ENCODE assay signal across 23 mouse cellular contexts in genomic region chr14:66534671-66535070, GRCm38 (mm10).
A peak's percentile ranks its signal among the peaks of the same experiment; 100 is the strongest.
DNase-seq lines count a peak whose midpoint lies in the region; ATAC-seq lines count a peak whose summit lies in the region.
"Had no signal": no experiment of that assay in that cellular context is flagged by ENCODE, and none has a peak within 500 bp of the region (broad histone marks: within the 10 kb centered on the region; RNA-seq: fewer than 3 reads in every experiment).

No protein-coding gene starts in this region.

- 0 out of 2 replicates have a peak, but pooled peaks cover 3% of the 10 kb centered on the region for H3K4me1 ChIP-seq in embryonic facial prominence, embryonic 14.5 days (ENCODE audit: control insufficient read depth, insufficient read depth, low read length)
- H3K4me1 ChIP-seq in embryonic facial prominence, embryonic 10.5 days, result no peaks in the 10 kb centered on the region
- H3K4me1 ChIP-seq: embryonic facial prominence, embryonic 13.5 days; forebrain, embryonic 15.5 days; heart, embryonic 15.5 days; hindbrain, embryonic 13.5 days had no signal

- H3K36me3 ChIP-seq in embryonic facial prominence, embryonic 14.5 days (ENCODE audit: control insufficient read depth, insufficient read depth, low read length), result no peaks in the 10 kb centered on the region
- no peaks in the 10 kb centered on the region for H3K36me3 ChIP-seq in embryonic facial prominence, embryonic 10.5 days (replicated peaks)
- H3K36me3 ChIP-seq: embryonic facial prominence, embryonic 13.5 days; forebrain, embryonic 15.5 days; heart, embryonic 15.5 days; hindbrain, embryonic 13.5 days had no signal

- DNase-seq in embryonic facial prominence, embryonic 14.5 days (ENCODE audit: low spot score), result peak; percentile 24
- no peak for DNase-seq in embryonic facial prominence, embryonic 10.5 days (ENCODE audit: low spot score)
- peak; percentile 14 for DNase-seq in heart, adult 11 months
- DNase-seq in heart, adult 18-20 months, result no peak
- peak; percentile 7 for DNase-seq in ZHBTc4 (ENCODE audit: low read depth, low spot score)
- DNase-seq in telencephalon, adult 2 months (ENCODE audit: low read depth, low spot score), result peak; percentile 54
- DNase-seq in cerebellum, postnatal 4 days (ENCODE audit: low spot score in 2 of 2), result no peak
- DNase-seq: adrenal gland, adult 2 months; B cell, adult 2 months; cerebellum, adult 2 months; cerebellum, postnatal 10 days; gastrocnemius, postnatal 36 days; heart, adult 2 months; heart, postnatal 14 days; kidney, adult 18-20 months had no signal

- H3K27me3 ChIP-seq in embryonic facial prominence, embryonic 14.5 days (replicated peaks; ENCODE audit: control insufficient read depth, insufficient read depth, low read length), result no peaks in the 10 kb centered on the region
- H3K27me3 ChIP-seq in embryonic facial prominence, embryonic 10.5 days (replicated peaks; ENCODE audit: low read depth, poor library complexity, severe bottlenecking), result no peaks in the 10 kb centered on the region
- H3K27me3 ChIP-seq: embryonic facial prominence, embryonic 13.5 days; forebrain, embryonic 15.5 days; hindbrain, embryonic 13.5 days had no signal

- ATAC-seq in embryonic facial prominence, embryonic 14.5 days (ENCODE audit: low read depth), result no peak
- ATAC-seq: CD4-positive, CD25-positive, alpha-beta regulatory T cell, adult 4 months; forebrain, embryonic 15.5 days; hindbrain, postnatal 0 days; Patski had no signal

- H3K9ac ChIP-seq in embryonic facial prominence, embryonic 14.5 days (ENCODE audit: low read depth, low read length), result no peak overlapping the region
- H3K9ac ChIP-seq: embryonic facial prominence, embryonic 13.5 days; forebrain, embryonic 15.5 days; heart, embryonic 15.5 days; hindbrain, embryonic 13.5 days had no signal

- no peak overlapping the region for H3K4me3 ChIP-seq in embryonic facial prominence, embryonic 14.5 days (ENCODE audit: low read depth, low read length)
- H3K4me3 ChIP-seq in embryonic facial prominence, embryonic 10.5 days, result no peak overlapping the region
- H3K4me3 ChIP-seq: embryonic facial prominence, embryonic 13.5 days; forebrain, embryonic 15.5 days; heart, adult 2 months; heart, embryonic 15.5 days; hindbrain, embryonic 13.5 days had no signal

- H3K4me2 ChIP-seq in embryonic facial prominence, embryonic 14.5 days (ENCODE audit: low read depth, low read length), result no peak overlapping the region
- H3K4me2 ChIP-seq: embryonic facial prominence, embryonic 13.5 days; forebrain, embryonic 15.5 days; heart, embryonic 11.5 days; heart, embryonic 15.5 days; hindbrain, embryonic 13.5 days had no signal

- H3K27ac ChIP-seq in embryonic facial prominence, embryonic 14.5 days (replicated peaks; ENCODE audit: low read depth, low read length), result no peak overlapping the region
- no peak overlapping the region for H3K27ac ChIP-seq in embryonic facial prominence, embryonic 10.5 days (replicated peaks)
- H3K27ac ChIP-seq: embryonic facial prominence, embryonic 13.5 days; forebrain, embryonic 15.5 days; heart, adult 2 months; heart, embryonic 15.5 days; hindbrain, embryonic 13.5 days; hindbrain, postnatal 0 days had no signal

- 54% methylated on average over 1 of the region's 1 CpGs for WGBS in embryonic facial prominence, embryonic 14.5 days
- 61% methylated on average over 1 of the region's 1 CpGs for WGBS in embryonic facial prominence, embryonic 10.5 days

- no peaks in the 10 kb centered on the region for H3K9me3 ChIP-seq in embryonic facial prominence, embryonic 14.5 days (ENCODE audit: control insufficient read depth, low read length)
- no peaks in the 10 kb centered on the region for H3K9me3 ChIP-seq in embryonic facial prominence, embryonic 10.5 days
- H3K9me3 ChIP-seq: embryonic facial prominence, embryonic 13.5 days; forebrain, embryonic 15.5 days; heart, embryonic 15.5 days; hindbrain, embryonic 13.5 days had no signal

Comparison
In these comparisons a context has a peak if more than half of its experiments do, and no peak if none do; other contexts are left out.
1. DNase-seq: peak in embryonic facial prominence, embryonic 14.5 days (single experiment), heart, adult 11 months (single experiment), ZHBTc4 (single experiment) and telencephalon, adult 2 months (single experiment); none in embryonic facial prominence, embryonic 10.5 days (single experiment), heart, adult 18-20 months (0 of 2) and cerebellum, postnatal 4 days (0 of 2).